Mouse (Mus musculus) CD4-positive, CD25-positive, alpha-beta regulatory T cell (primary cell): ENCODE measurements around the gene Mapk3. TPM values are rescaled to one million over a fixed set of nuclear protein-coding genes. Genes with fewer than 3 reads are reported as not detected.

Source experiments
- polyA plus RNA-seq: library from polyadenylated mRNA; unstranded; fragments of 100-300 nt; shearing (Covaris generic); gene quantifications from one replicate; pipeline ENCODE4 v1.2.1, GENCODE M21; 2017

The Mapk3 gene
- 35.2 TPM for polyA plus RNA-seq

GRCm38 (mm10) chr7:126759050-126759671 lies at the start of gene Mapk3:
Gene Mapk3 (plus strand): TSS chr7:126759601.

GRCm38 (mm10) chr7:126766201-126766600 lies 6.8 kb downstream of the Mapk3 start, which contains the start of gene Gdpd3:
Gene Gdpd3 (plus strand): TSS chr7:126766334.

GRCm38 (mm10) chr7:126776598-126777057 lies 17.2 kb downstream of the Mapk3 start, which contains the start of gene Ypel3:
Gene Ypel3 (plus strand): TSS chr7:126776955.

GRCm38 (mm10) chr7:126780971-126781635 lies 21.7 kb downstream of the Mapk3 start, which contains the start of gene Tbx6:
Gene Tbx6 (plus strand): TSS chr7:126781483.

GRCm38 (mm10) chr7:126791851-126792720 lies 32.7 kb downstream of the Mapk3 start, which contains the start of gene Ppp4c:
Gene Ppp4c (minus strand): TSS chr7:126792496.

GRCm38 (mm10) chr7:126797411-126798126 lies 38.2 kb downstream of the Mapk3 start, which contains the start of gene Fam57b:
Gene Fam57b (plus strand): TSS chr7:126797668.

Other genes with a start within 250 kb of the Mapk3 start
- 186 TPM for gene Eif3c, start 193.2 kb upstream of the Mapk3 start, polyA plus RNA-seq
- 2.1 TPM for gene Apobr, start 174.7 kb upstream of the Mapk3 start, polyA plus RNA-seq
- gene Cln3, start 173.8 kb upstream of the Mapk3 start, polyA plus RNA-seq: 94.3 TPM
- gene Il27, start 164.7 kb upstream of the Mapk3 start, polyA plus RNA-seq: not detected
- 0.34 TPM for gene Nupr1, start 128.7 kb upstream of the Mapk3 start, polyA plus RNA-seq
- 101 TPM for gene Sgf29, start 110.3 kb upstream of the Mapk3 start, polyA plus RNA-seq
- 0.96 TPM for gene Sult1a1, start 83.2 kb upstream of the Mapk3 start, polyA plus RNA-seq
- gene Bola2, start 64.2 kb upstream of the Mapk3 start, polyA plus RNA-seq: 118 TPM
- 9.2 TPM for gene Slx1b, start 63.8 kb upstream of the Mapk3 start, polyA plus RNA-seq
- 3,348 TPM for gene Coro1a, start 51.8 kb upstream of the Mapk3 start, polyA plus RNA-seq
- 1.7 TPM for gene Gdpd3, start 6.7 kb downstream of the Mapk3 start, polyA plus RNA-seq
- 606 TPM for gene Ypel3, start 17.4 kb downstream of the Mapk3 start, polyA plus RNA-seq
- 4.3 TPM for gene Tbx6, start 21.9 kb downstream of the Mapk3 start, polyA plus RNA-seq
- gene Ppp4c, start 32.9 kb downstream of the Mapk3 start, polyA plus RNA-seq: 417 TPM
- gene Fam57b, start 38.1 kb downstream of the Mapk3 start, polyA plus RNA-seq: not detected
- gene 4930451I11Rik, start 72.0 kb downstream of the Mapk3 start, polyA plus RNA-seq: not detected
- gene Doc2a, start 87.8 kb downstream of the Mapk3 start, polyA plus RNA-seq: 0.14 TPM
- 7.3 TPM for gene Hirip3, start 102.4 kb downstream of the Mapk3 start, polyA plus RNA-seq
- gene Ino80e, start 102.8 kb downstream of the Mapk3 start, polyA plus RNA-seq: 95.0 TPM
- 45.7 TPM for gene Taok2, start 125.1 kb downstream of the Mapk3 start, polyA plus RNA-seq
- gene Tmem219, start 163.3 kb downstream of the Mapk3 start, polyA plus RNA-seq: 44.7 TPM
- gene Kctd13, start 169.3 kb downstream of the Mapk3 start, polyA plus RNA-seq: 39.8 TPM
- 0.18 TPM for gene Asphd1, start 190.0 kb downstream of the Mapk3 start, polyA plus RNA-seq
- 1.4 TPM for gene Sez6l2, start 191.0 kb downstream of the Mapk3 start, polyA plus RNA-seq
- gene Cdipt, start 216.3 kb downstream of the Mapk3 start, polyA plus RNA-seq: 306 TPM
- gene Cdiptos, start 216.5 kb downstream of the Mapk3 start, polyA plus RNA-seq: 0.89 TPM